Mouse (Mus musculus) forebrain, embryonic 10.5 days (tissue): ENCODE measurements around the gene Mrvi1. TPM values are rescaled to one million over a fixed set of nuclear protein-coding genes. Genes with fewer than 3 reads are reported as not detected.

Source experiments
- DNase-seq: peaks from one replicate; pipeline ENCODE4 v3.0.0-alpha.2; 2017; ENCODE audit warnings: low spot score; ENCODE audit errors: extremely low spot score
- H3K27ac ChIP-seq: fragments of 300-500 bp; sonication (generic); 2 replicates; pipeline ENCODE4 v1.5.1; 2016; ENCODE audit warnings: mild to moderate bottlenecking
- H3K27me3 ChIP-seq: fragments of 300-500 bp; sonication (generic); 2 replicates; pipeline ENCODE4 v1.6.1; 2016; ENCODE audit warnings: mild to moderate bottlenecking; ENCODE audit not compliant: poor library complexity, severe bottlenecking
- H3K36me3 ChIP-seq: fragments of 300-500 bp; sonication (generic); replicated peaks from 2 replicates; pipeline ENCODE4 v1.6.1; 2016; ENCODE audit warnings: mild to moderate bottlenecking, moderate library complexity
- H3K4me1 ChIP-seq: fragments of 300-500 bp; sonication (generic); 2 replicates; pipeline ENCODE4 v1.6.1; 2016
- H3K4me3 ChIP-seq: fragments of 300-500 bp; sonication (generic); 2 replicates; pipeline ENCODE4 v1.5.1; 2016; ENCODE audit warnings: mild to moderate bottlenecking, moderate library complexity
- H3K9me3 ChIP-seq: fragments of 300-500 bp; sonication (generic); 2 replicates; pipeline ENCODE4 v1.6.1; 2016; ENCODE audit warnings: mild to moderate bottlenecking, moderate library complexity
- WGBS: fragments of 180-500 bp; shearing (Covaris S2); methylation state at CpG from one replicate; pipeline ENCODE4 v1.1.7; 2016; 5-methylcytosine and 5-hydroxymethylcytosine counted together
- polyA plus RNA-seq: library from polyadenylated mRNA; unstranded; fragments of >200 nt; fragmentation: Nextera tagmentation; extraction: Ambion mirVana; gene quantifications from 2 replicates; pipeline ENCODE4 v1.2.1, GENCODE M21; 2016

Mrvi1 gene
- polyA plus RNA-seq, 1 experiment from 2014 or later: 1.2 TPM

DNA sequence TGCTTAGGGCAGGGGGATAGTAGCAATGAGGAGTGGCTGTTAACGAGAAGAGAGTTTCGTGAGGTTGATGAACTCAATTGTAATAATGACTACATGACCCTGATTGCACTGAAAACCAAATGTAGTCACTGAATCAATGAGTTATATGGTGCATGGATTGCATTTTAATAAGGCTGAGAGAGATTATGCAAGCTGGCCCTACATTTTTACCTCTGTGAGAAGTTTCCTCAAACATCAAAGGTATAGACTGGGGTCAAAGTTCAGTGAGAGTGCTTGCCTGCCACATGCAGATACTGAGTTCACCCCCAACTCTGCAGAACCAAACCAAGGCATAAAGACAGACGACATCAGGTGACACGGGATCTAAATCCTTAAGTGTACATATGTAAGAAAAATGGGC, 14.9 kb downstream of the Mrvi1 start:
- Histone ChIP-seq H3K4me3 (no peak overlapping the region), H3K36me3 (no peaks in the 10 kb centered on the region), H3K27ac (no peak overlapping the region), H3K27me3 (no peaks in the 10 kb centered on the region), H3K4me1 (no peaks in the 10 kb centered on the region), H3K9me3 (no peaks in the 10 kb centered on the region)
- 91% methylated on average over 4 of the region's 4 CpGs for WGBS
- DNase-seq: no peak

- H3K27me3 ChIP-seq: no peaks in the 10 kb centered on the region
- H3K36me3 ChIP-seq: no peaks in the 10 kb centered on the region
- WGBS: 88% methylated on average over 5 of the region's 5 CpGs
- no peak overlapping the region for H3K4me3 ChIP-seq
- no peak overlapping the region for H3K27ac ChIP-seq
- H3K9me3 ChIP-seq: no peaks in the 10 kb centered on the region
- H3K4me1 ChIP-seq: no peaks in the 10 kb centered on the region
- no peak for DNase-seq
Measured at GRCm38 (mm10) chr7:110966853-110967252, 15.4 kb downstream of the Mrvi1 start.

DNA sequence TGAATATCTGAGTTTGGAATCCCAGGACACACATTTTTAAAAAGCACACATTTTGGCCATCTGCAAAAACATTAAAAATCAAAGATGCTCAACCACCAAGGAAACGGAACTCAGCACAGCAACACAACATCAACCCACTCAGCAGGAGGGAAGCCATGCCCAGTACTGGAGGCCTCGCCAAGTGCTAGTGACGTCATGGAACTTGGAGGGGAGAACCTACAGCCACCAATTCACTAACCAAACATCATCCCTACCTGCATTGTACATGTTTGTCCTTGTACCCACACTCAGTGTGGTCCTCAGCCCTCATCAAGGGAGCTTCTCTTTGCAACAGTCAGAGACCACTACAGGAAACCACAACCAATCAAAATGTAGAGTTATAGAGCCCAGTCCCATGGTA, 16.9 kb downstream of the Mrvi1 start:
- 85% methylated on average over 3 of the region's 3 CpGs for WGBS
- no peak overlapping the region for H3K27ac ChIP-seq
- no peaks in the 10 kb centered on the region for H3K4me1 ChIP-seq
- no peaks in the 10 kb centered on the region for H3K9me3 ChIP-seq
- no peak for DNase-seq
- no peaks in the 10 kb centered on the region for H3K36me3 ChIP-seq
- H3K27me3 ChIP-seq: no peaks in the 10 kb centered on the region
- no peak overlapping the region for H3K4me3 ChIP-seq

- no peaks in the 10 kb centered on the region for H3K27me3 ChIP-seq
- no peaks in the 10 kb centered on the region for H3K4me1 ChIP-seq
- WGBS: 85% methylated on average over 3 of the region's 3 CpGs
- H3K9me3 ChIP-seq: no peaks in the 10 kb centered on the region
- H3K4me3 ChIP-seq: no peak overlapping the region
- no peaks in the 10 kb centered on the region for H3K36me3 ChIP-seq
- no peak overlapping the region for H3K27ac ChIP-seq
- no peak for DNase-seq
Measured at GRCm38 (mm10) chr7:110963655-110963997, 18.6 kb downstream of the Mrvi1 start.

DNA sequence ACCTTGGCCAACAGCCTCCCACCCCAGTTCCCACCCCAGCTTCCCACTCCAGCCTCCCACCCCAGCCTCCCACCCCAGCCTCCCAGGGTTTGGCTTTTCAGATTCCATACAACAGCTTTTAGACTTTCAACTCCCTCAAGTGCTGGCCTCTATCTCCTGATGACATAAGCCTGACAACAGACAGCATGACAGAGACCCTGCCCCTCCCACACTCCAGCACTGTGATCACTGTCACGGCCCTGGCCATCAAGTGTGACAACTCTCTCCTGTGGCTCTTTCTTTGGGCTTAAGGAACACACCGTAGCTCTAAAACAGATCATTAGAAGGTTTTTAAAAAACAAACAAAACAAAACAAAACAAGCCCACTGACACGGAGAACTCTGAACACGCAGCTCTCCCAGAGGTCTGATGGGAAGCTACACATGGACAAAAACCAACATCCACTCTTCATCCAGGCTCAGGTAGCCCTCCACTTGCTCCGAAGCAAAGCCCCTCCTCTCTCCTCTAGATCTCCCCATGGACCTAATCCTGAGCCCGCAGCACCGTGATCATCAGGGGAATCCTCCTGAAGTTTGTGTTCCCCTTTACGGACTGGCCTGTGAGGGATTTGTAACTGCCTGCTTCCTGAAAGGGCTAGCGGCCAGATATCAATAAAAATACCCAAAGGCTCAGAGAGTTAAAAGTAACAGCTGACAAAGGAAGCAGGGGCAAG, 19.2 kb downstream of the Mrvi1 start:
- no peaks in the 10 kb centered on the region for H3K9me3 ChIP-seq
- no peak for DNase-seq
- 77% methylated on average over 9 of the region's 9 CpGs for WGBS
- no peaks in the 10 kb centered on the region for H3K36me3 ChIP-seq
- H3K27me3 ChIP-seq: no peaks in the 10 kb centered on the region
- H3K4me1 ChIP-seq: no peaks in the 10 kb centered on the region
- H3K4me3 ChIP-seq: no peak overlapping the region
- no peak overlapping the region for H3K27ac ChIP-seq

DNA sequence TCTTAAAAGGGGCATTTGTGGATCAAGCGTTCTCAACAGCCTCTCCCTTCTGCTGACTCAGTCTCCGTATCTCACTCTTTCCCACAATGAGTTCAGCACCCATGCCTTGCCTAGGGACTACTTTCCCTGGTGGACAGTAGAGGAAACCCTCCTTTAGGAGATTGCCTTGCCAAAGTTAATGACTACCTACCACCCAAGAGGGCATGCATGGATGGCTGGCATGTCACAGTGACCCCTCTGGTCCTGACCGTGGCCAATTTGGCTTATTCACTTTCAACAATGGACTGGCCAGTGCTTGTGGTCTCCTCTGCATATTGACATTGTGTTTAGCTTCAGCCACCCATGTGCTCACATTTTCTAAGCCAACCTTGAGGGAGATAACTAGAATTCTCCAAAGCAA, 19.8 kb downstream of the Mrvi1 start:
- 89% methylated on average over 3 of the region's 3 CpGs for WGBS
- Histone ChIP-seq H3K36me3 (no peaks in the 10 kb centered on the region), H3K27me3 (no peaks in the 10 kb centered on the region), H3K4me1 (no peaks in the 10 kb centered on the region), H3K4me3 (no peak overlapping the region), H3K9me3 (no peaks in the 10 kb centered on the region), H3K27ac (no peak overlapping the region)
- no peak for DNase-seq

DNA sequence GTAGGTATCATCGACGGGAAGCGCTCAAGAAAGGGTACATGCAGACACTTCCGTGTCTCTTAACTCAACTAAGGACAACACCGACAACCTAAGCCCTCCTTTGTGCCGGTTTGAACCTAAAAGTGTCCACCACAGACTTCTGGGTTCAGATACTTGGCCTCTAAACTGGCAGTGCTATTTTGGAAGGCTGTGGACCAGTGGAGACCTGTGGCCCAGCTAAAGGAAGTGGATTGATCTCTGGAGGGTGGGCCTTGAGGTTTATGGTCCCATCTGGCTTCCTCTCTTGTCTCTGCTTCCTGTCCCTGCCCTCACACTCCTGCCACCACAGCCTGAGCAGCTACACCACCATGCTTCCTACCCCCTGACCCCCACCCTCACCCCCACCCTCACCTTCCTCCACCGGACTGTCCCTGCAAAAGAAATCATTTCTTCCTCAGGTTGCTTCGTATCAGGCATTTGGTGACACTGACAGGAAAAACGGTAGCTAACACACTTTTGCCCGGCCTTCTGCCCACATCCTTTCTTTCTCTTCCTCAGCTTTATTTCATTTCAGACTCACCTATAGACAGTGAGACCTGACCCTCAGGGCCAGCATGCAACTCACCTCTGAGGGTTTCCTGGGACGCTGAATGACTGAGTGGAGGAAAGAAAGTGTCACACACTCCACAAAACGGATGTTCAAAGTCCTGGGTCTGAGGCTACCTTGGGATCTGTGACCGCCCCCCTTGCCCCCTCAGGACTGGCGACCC, 25.7 kb downstream of the Mrvi1 start:
- H3K4me1 ChIP-seq: no peaks in the 10 kb centered on the region
- 89% methylated on average over 14 of the region's 14 CpGs for WGBS
- no peaks in the 10 kb centered on the region for H3K27me3 ChIP-seq
- no peaks in the 10 kb centered on the region for H3K36me3 ChIP-seq
- H3K27ac ChIP-seq: no peak overlapping the region
- no peak for DNase-seq
- H3K4me3 ChIP-seq: no peak overlapping the region
- H3K9me3 ChIP-seq: no peaks in the 10 kb centered on the region

DNA sequence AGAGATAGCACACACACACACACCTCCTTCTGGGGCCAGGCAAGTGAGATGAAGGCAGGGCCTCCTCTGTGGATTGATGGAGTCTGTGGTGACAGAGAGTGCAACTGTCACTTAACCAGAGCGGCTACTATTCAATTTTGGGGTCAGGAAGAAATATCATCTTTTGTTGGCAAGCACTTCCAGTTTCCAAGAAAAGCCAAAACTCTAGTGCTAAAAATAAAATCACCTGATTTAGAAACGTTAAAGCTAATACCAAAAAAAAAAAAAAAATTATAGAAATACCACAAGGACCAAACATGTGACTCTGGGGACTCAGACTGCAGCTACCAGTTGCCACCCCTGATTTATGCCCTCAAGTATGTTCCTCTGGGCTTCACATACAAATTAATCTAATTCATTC, 26.7 kb downstream of the Mrvi1 start:
- DNase-seq: no peak
- Histone ChIP-seq H3K4me1 (peaks cover 3% of the 10 kb centered on the region; the same call in 1 of the 2 replicates), H3K27ac (no peak overlapping the region), H3K36me3 (no peaks in the 10 kb centered on the region), H3K9me3 (no peaks in the 10 kb centered on the region), H3K4me3 (no peak overlapping the region), H3K27me3 (no peaks in the 10 kb centered on the region)
- WGBS: 88% methylated on average over 2 of the region's 2 CpGs

GRCm38 (mm10) chr7:110954072-110954858, 28.0 kb downstream of the Mrvi1 start:
- Histone ChIP-seq H3K27ac (no peak overlapping the region), H3K4me3 (no peak overlapping the region), H3K4me1 (peaks cover 4% of the 10 kb centered on the region; the same call in 1 of the 2 replicates), H3K27me3 (no peaks in the 10 kb centered on the region), H3K36me3 (no peaks in the 10 kb centered on the region), H3K9me3 (no peaks in the 10 kb centered on the region)
- no peak for DNase-seq
- 90% methylated on average over 6 of the region's 6 CpGs for WGBS

GRCm38 (mm10) chr7:110953210-110953609, 29.1 kb downstream of the Mrvi1 start:
- Histone ChIP-seq H3K27me3 (no peaks in the 10 kb centered on the region), H3K9me3 (no peaks in the 10 kb centered on the region)
- DNase-seq: no peak

DNA sequence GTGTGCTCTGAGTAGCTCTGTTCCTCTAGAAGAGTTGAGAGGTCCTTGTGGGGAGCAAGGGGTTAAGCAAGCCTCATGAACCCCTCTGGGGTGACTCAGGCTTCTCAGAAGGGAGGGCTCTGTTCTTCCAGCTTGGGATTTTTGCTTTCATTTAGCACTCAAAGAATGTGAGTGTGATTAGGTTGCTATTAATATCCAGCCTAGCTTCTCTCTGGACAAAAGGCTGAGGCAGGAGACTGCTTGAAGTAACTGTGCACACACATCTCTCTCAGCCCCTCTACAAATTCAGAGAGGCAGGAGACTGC, 31.7 kb downstream of the Mrvi1 start:
- no peak for DNase-seq
- H3K4me1 ChIP-seq: peaks cover 4% of the 10 kb centered on the region; the same call in 1 of the 2 replicates
- no peaks in the 10 kb centered on the region for H3K27me3 ChIP-seq
- H3K9me3 ChIP-seq: no peaks in the 10 kb centered on the region
- 0 out of 2 replicates have a peak overlapping the region, but pooled peaks have one; percentile 25 for H3K27ac ChIP-seq
- H3K4me3 ChIP-seq: no peak overlapping the region
- no peaks in the 10 kb centered on the region for H3K36me3 ChIP-seq

More at GRCm38 (mm10) chr7:110953210-110953609, 29.1 kb downstream of the Mrvi1 start:
- Histone ChIP-seq H3K4me3 (no peak overlapping the region), H3K4me1 (peaks cover 4% of the 10 kb centered on the region; the same call in 1 of the 2 replicates), H3K27ac (no peak overlapping the region), H3K36me3 (no peaks in the 10 kb centered on the region)
- WGBS: 88% methylated on average over 1 of the region's 1 CpGs

DNA sequence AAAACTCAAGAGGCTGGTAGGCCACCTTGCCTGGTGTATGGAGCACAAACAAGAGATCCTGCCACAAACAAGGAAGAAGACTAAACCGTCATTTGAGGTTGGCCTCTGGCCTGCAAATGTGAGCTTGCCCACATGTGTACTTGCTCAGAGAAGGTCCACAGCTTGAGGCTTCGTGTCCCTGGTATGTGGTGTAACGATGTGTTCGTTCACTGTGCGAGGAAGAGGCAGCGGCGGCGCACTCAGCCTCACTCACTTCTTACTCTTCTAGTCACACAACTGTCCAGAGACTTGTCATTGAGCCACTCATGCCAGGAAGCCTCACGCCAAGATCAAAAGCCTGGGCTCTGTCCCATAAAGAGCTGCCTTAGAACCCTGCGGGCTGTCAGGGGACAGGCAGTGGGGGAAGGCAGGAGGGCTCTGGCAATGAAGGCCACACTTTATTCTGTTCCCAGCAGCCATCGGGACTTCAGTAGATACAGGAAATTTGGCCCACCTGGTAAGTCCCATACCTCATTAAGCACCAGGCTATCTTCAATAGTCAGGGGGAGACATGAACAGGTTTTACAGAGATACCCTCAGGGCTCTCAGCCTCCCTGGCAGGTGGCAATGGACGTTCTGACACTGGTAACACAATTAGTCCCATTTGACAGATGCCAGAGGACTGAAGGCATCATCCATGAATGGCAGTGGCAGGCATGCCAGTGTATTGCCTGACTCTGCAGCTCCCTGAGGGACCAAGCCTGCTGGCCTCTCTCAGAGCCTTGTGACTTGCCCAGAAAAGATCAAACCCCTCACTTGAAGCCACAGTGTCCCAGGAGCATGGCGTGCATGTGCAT, 32.3 kb downstream of the Mrvi1 start:
- no peaks in the 10 kb centered on the region for H3K9me3 ChIP-seq
- DNase-seq: no peak
- H3K36me3 ChIP-seq: no peaks in the 10 kb centered on the region
- H3K4me3 ChIP-seq: no peak overlapping the region
- WGBS: 84% methylated on average over 13 of the region's 13 CpGs
- H3K27me3 ChIP-seq: no peaks in the 10 kb centered on the region
- peaks cover 4% of the 10 kb centered on the region; the same call in 1 of the 2 replicates for H3K4me1 ChIP-seq
- H3K27ac ChIP-seq: no peak overlapping the region
